32 mouse cellular contexts compared by ENCODE assay signal in the genomic region with DNA sequence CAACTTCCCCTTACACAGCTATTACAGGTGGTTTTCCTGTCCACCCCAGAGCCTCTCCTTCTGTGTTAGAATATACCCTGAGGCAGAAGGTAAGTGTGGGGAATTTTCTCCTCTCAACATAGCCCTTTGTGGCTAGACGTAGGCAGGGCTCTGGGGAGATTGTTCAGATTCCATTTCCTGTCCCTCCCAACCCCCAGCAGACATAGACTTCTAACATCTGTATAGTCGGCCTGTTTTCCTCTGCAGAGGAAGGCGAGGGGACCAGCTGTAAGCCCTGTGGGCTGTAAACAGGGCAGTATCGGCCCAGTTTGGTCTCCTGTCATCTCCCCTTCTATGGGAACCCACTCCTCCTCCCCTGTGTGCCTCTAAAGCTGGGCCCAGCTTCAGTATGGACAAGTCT. TPM values are rescaled to one million over a fixed set of nuclear protein-coding genes. Genes with fewer than 3 reads are reported as not detected.
DNase-seq lines count a peak whose midpoint lies in the region; ATAC-seq lines count a peak whose summit lies in the region.
"Had no signal": no experiment of that assay in that cellular context is flagged by ENCODE, and none has a peak within 500 bp of the region (broad histone marks: within the 10 kb centered on the region; RNA-seq: fewer than 3 reads in every experiment).

No protein-coding gene starts in this region.

- ATAC-seq in CD4-positive, CD25-positive, alpha-beta regulatory T cell, adult 4 months: peak; percentile 91
- peak; percentile 31 for ATAC-seq in granulocyte monocyte progenitor cell, adult 5-6 weeks (replicated peaks; ENCODE audit: poor library complexity, severe bottlenecking)
- ATAC-seq: forebrain, embryonic 14.5 days; intestine, embryonic 15.5 days; liver, postnatal 0 days; midbrain, embryonic 13.5 days had no signal

- peak; percentile 46 for DNase-seq in thymus, postnatal 0 days (ENCODE audit: low spot score)
- no peak for DNase-seq in thymus, adult 18-20 months
- no peak for DNase-seq in lung, postnatal 10 days
- no peak for DNase-seq in embryo, embryonic 10.5 days (ENCODE audit: low spot score)
- DNase-seq in Muller cell, postnatal 12 days (ENCODE audit: inconsistent ontology term): no peak
- DNase-seq: adrenal gland, adult 8-10 months; B cell, adult 2 months; cerebellum, adult 11-12 months; cerebellum, postnatal 25 days; gastrocnemius, adult 2 months; kidney, adult 9 months; kidney, postnatal 25 days; layer of hippocampus, postnatal 36 days; liver, postnatal 0 days; lung, postnatal 14 days; right cerebral cortex, postnatal 14 days had no signal

RNA-seq across cellular contexts. Expression of a gene that starts 11.3 kb away (rescaled TPM):
- 0.13 and 0.46 TPM in 2 replicates for polyA plus RNA-seq in thymus, postnatal 0 days (2015; fragmentation: Nextera tagmentation; extraction: Ambion mirVana)
- polyA plus RNA-seq in CD4-positive, CD25-positive, alpha-beta regulatory T cell, adult 4 months (2017; shearing (Covaris generic)): not detected
- not detected in 2 replicates for total RNA-seq in granulocyte monocyte progenitor cell, adult 5-6 weeks (2014; fragmentation: Nextera tagmentation)
- total RNA-seq in granulocyte monocyte progenitor cell, adult 5-6 weeks (2017): 0.04 TPM in 1 of 2 replicates, not detected in the other
- total RNA-seq: adrenal gland, adult 8-10 months; gastrocnemius, adult 2 months; heart, postnatal 25 days; layer of hippocampus, adult 8-10 months; layer of hippocampus, postnatal 36 days; left cerebral cortex, postnatal 10 days; megakaryocyte, adult 5-6 weeks; monocyte, adult 5-6 weeks had no signal
- polyA plus RNA-seq: embryonic facial prominence, embryonic 14.5 days; forebrain, embryonic 14.5 days; frontal cortex, adult 2 months; heart, embryonic 13.5 days; hindbrain, embryonic 12.5 days; limb, embryonic 12.5 days; liver, postnatal 0 days; midbrain, embryonic 13.5 days; neural tube, embryonic 11.5 days had no signal

RNA-seq across cellular contexts. Expression of a gene that starts 20.1 kb away (rescaled TPM):
- polyA plus RNA-seq in thymus, postnatal 0 days (2015; fragmentation: Nextera tagmentation; extraction: Ambion mirVana): 12.7 and 17.3 TPM in 2 replicates
- polyA plus RNA-seq in CD4-positive, CD25-positive, alpha-beta regulatory T cell, adult 4 months (2017; shearing (Covaris generic)): 10 to 100 TPM; 36.3 to 38.2 TPM
- 74.9 and 86.6 TPM in 2 replicates for total RNA-seq in granulocyte monocyte progenitor cell, adult 5-6 weeks (2014; fragmentation: Nextera tagmentation)
- 48.3 and 49.8 TPM in 2 replicates for total RNA-seq in granulocyte monocyte progenitor cell, adult 5-6 weeks (2017)
